Mouse (Mus musculus): ENCODE data around the gene Gm6899.
A peak's percentile ranks its signal among the peaks of the same experiment; 100 is the strongest.

The Gm6899 gene

GRCm38 (mm10) chr11:26593061-26594059 is at the start of gene Gm6899, which contains the start of gene Vrk2:
Gene Gm6899 (plus strand): TSS chr11:26593241.
Gene Vrk2 (minus strand): TSS chr11:26593999.
- peak; percentile 87 for DNase-seq (ENCODE audit: low read depth)

DNA sequence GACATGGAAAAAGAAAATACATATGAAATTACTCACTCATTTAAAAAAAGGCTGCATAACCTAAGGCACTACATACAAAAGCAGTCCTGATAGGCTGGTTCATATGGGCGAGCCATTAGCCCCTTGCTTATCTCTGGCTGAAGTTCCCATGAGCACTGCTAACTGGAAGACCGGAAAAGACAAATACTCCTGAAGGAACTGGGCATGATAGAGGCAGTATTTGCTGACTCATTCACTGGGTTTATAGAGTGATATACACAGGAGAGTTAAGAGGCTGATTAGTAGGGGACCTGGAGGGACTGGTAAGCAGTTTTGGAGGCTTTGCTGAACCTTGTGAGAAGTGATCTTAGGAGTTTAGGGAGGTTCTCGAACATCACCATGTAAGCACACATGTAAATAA is 41.5 kb upstream of the Gm6899 start:
- no peak for DNase-seq (ENCODE audit: low read depth)

DNA sequence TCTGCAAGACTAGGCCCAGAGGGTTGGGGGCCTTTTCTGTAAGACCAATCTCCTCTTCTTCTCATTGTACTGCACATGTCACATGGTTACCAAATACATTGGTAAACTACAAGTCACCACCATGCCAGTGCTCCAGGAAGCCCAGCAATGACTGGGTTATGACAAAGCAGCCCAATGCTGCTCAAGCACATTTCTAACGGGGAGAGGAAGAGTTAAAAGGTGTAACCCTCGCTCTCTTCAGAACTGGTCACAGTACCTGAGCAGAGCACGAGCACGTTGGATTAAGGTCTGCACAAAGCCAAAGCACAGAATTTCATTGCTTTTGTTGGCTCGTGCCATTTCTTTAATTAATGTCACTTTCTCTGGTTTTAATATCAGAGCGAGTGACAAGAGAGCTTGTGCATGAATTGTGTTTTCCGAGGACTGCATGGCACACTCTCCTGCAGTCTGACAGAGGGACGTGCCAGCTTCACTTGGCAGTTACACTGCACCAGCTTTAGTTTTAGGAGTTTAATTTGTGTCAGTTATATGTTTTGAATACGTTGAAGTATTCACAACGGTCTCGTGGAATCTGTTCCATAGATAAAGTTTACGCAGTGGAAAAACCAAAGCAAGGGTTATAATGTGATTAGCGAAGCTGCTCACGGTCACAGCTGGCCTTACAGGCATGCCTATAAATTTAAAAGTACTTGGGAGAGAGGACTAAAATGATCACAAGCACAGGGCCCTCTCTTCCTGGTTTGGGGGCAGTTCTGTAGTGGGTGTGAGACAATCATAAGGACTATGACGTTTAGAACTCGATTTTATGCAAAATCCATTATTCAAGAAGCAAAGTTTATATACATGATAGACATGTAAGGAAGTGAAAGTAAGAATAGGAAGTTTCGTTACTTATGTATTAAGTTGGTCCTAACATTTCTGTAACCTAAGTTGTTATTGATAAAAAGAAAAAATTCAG is 7.4 kb upstream of the Gm6899 start:
- DNase-seq (ENCODE audit: low read depth) = no peak

DNA sequence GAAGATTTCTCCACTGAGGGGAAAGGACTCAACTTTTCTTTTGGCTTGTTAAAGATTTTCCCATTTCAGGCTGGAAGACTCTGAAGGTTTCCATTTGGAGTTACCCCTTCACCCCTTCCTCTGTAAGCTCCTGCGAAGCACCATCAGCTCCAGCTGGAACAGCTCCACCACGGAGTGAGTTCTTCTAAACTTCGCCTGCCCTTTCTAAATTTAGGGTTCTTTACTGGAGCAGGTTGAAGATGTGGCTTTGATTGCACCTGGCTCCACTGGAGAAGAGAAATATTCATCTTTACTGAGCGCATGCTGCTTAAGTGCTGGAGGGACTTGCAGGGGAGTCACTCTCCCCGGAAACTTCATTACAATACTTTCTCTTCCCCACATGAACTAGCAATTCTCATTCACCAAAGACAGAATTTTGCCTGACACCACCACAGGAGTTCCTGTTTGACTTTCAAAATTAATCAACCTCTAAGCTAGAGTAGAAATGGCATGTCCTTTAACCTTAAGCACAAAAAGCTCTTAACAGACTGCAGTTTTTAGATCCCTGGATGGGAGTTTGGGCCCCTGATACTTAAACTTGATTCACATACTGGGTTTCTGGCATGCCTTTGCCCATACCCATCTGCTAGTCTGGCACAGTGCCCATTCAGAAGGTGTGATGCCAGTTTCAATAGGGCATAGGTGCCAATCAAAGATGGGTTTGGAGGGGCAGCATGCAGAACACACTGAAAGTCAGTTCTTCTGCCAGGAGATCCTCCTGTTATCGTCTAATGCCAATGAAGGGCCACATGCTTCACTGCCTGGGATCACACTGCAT is 6.5 kb upstream of the Gm6899 start:
- peak; percentile 44 for DNase-seq (ENCODE audit: low read depth)

GRCm38 (mm10) chr11:26587184-26587524 is 5.9 kb upstream of the Gm6899 start:
- DNase-seq (ENCODE audit: low read depth) = peak; percentile 8

GRCm38 (mm10) chr11:26592395-26593053 is 517 bp upstream of the Gm6899 start:
- DNase-seq (ENCODE audit: low read depth) = no peak

DNA sequence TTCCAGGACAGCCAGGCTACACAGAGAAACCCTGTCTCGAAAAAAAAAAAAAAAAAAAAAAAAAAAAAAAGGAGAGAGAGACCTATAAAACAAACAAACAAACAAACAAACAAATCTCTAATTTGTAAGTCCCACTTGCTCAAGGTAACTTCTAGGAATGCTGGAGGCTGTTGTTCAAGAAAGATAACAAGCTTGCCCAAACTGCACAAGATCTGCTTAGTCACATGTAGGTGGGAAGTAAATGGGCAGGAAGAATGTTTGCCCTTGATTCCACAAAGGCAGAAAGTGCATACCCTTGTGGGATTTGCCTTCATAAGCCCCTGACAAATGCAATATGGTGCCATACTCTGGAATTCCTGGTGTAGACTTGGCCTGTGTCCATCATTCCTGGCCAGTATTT is 1.4 kb downstream of the Gm6899 start:
- peak; percentile 9 for DNase-seq (ENCODE audit: low read depth)

DNA sequence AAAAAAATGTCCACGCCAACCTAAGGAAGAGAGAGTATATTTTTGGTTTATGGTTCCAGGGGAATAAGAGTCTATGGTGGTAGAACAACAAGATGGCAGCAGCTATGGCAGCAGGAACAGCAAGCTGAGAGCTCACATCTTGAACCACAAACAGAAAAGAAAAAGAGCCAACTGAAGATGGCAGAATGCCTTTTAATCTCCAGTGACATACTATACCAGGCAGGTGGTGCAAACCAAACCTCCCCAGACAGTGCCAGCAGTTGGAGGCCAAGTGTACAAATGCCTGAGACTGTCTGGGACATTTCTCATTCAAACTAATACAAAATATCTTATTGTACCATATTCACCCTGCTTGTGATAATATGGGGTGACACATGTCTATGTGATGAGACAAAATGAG is 3.1 kb downstream of the Gm6899 start:
- DNase-seq (ENCODE audit: low read depth) = no peak

DNA sequence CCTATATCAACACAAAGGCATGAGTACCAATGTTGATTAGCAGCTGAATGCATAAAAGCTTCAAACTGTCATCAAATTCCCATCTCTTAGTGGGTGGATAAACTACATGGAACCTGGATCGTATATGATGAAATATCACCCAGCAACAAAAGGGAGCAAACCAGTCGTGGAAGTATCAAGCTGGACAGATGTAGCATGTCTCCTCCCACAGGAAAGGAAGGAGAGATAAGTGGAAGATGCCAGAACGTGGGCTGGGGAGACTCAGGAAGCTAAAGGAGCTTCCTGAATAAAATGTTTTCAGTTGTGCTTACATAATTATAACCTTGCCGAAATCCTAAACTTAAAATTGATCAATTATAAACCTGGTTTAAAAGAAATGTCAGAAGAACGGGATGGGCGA is 4.1 kb downstream of the Gm6899 start:
- no peak for DNase-seq (ENCODE audit: low read depth)

GRCm38 (mm10) chr11:26597761-26598160 is 4.7 kb downstream of the Gm6899 start:
- no peak for DNase-seq (ENCODE audit: low read depth)

- DNase-seq (ENCODE audit: low read depth) = no peak
These were observed 5.8 kb downstream of the Gm6899 start for GRCm38 (mm10) chr11:26598876-26599275.

DNA sequence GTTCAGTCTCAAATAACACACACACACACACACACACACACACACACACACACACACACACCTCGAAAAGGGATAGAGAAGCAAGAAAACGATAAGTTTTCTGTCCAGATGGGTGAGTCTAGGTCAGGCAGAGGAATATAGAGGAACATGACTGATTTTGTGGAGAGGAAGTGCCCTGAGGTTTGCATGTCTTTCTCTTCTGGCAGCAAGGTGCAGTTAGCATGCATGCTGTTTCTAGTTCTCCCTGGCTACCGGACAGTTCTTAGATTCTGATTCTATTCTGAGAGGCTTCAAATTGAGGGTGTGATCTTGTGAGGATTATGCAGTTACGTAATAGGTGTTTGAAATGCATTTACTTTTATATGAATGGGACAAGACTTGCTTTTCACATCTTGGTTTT is 7.7 kb downstream of the Gm6899 start:
- no peak for DNase-seq (ENCODE audit: low read depth)

DNA sequence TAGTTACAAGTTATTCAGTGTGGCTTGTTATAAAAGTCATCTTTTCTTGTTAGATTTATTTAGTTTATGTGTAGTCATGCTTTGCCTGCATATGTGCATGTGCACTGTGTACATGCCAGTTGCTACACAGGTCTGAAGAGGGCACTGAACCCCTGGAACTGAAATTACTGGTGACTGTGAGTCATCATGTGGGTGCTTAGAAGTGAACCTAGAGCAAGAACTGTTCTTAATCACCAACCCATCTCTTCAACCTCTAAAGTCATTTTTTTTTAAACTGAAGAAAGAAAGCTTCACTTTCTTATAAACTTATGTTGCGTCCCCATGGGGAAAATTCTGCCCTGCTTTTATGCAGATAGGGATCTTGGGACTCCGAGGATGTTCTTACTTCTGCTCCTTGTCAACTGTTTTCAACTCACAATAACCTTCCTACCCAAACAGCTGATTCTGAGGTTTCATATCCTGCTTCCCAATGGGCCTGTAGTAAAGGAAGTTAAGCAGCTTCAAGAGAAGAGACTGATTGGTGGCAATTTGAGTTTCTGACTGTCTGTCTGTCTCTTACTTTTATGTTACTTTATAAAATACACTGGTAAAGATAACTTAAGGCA is 8.6 kb downstream of the Gm6899 start:
- DNase-seq (ENCODE audit: low read depth) = peak; percentile 25

DNA sequence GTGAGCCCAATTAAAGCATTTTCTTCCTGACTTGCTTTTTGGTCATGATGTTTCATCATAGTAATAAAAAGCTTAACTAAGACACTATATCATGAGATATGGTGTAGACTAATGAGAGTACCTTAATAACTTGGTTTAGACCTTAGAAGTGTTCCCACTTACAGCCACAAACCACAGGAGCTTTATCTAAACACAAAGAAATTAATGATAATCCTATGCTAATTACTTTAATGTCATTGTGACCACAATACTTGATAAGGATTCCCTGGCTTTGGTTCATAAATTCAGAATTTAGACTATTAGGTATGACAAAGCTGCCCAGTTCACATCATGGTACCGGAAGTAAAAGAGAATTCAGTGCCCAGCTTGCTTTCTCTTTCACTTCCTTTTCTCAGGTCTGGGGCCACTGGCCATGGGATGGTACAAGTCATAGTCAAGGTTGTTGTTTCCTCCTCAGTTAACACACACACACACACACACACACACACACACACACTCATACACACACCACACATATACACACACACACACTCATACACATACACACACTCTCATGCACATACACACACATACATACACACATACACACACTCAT is 11.1 kb downstream of the Gm6899 start:
- peak; percentile 29 for DNase-seq (ENCODE audit: low read depth)

- DNase-seq (ENCODE audit: low read depth) = no peak
These were observed 15.8 kb downstream of the Gm6899 start for GRCm38 (mm10) chr11:26608795-26609194.

DNA sequence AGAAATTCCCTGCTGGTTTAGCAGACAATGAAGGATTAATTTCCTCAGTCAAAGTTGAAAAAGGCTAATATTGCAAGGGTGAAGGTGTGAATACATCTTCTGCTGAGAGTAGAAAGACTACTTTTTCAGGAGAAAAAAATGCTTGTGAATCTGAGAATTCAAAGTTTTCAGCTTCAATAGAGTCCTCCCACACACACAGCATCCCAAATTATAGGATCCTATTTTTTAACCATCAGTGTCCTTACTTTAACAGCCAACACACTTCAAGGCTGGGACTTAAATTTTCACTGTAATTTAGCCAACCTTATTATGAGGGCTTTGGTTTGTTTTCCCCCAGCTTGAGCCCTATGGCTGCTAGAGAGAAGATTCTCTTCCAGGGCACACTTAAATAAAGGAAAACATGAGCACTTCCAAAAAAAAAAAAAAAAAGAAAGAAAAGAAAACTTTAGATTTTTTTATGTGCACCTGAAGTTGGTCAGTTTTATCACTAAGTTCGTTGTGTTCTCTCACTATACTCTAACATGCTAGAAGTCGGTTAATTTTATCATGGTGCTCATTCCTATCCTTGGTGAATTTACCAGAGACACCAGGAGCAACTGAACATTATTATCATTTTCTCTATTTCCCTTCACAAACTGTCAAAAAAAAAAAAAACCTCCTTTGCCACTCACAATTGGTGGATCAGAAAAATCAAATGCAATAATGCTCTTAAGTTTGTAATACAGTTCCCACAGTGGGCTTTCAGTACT is 25.6 kb downstream of the Gm6899 start:
- DNase-seq (ENCODE audit: low read depth) = no peak

- no peak for DNase-seq (ENCODE audit: low read depth)
These were observed 29.7 kb downstream of the Gm6899 start for GRCm38 (mm10) chr11:26622727-26623126.

- no peak for DNase-seq (ENCODE audit: low read depth)
These were observed 43.2 kb downstream of the Gm6899 start for GRCm38 (mm10) chr11:26636239-26636638.

DNA sequence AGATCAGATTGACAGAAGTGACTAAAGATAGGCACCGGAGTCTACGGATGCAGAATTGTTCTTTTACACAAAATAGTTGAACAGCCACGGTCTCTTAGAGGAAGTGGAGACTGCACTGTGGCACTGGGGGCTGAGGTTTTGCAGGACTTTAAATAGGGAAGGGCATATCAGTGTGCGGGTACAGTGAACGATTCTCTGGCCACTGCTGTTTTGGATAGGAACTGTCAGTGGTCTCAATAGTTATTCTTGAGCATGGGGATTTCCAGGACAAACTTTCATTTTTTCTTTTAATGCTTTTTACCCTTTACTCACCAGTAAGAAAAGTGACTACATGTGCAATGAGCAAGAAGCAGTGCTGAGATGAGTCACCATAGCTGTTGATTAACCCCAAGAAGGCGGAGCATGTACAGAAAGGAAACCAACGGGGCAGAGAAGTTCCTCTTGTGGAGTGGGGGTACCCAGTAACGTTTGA is 47.3 kb downstream of the Gm6899 start:
- DNase-seq (ENCODE audit: low read depth) = peak; percentile 88

Measured in induced T-regulatory cell, adult 2 months (primary cell).